Mouse (Mus musculus) myocyte (in vitro differentiated cells): ENCODE measurements around the gene Il15ra. TPM values are rescaled to one million over a fixed set of nuclear protein-coding genes. Genes with fewer than 3 reads are reported as not detected.

ENCODE experiments used
- H3K27me3 ChIP-seq: one replicate; pipeline ENCODE4 v1.6.1; 2011; ENCODE audit not compliant: control insufficient read depth, insufficient read depth, insufficient read length
- H3K36me3 ChIP-seq: one replicate; pipeline ENCODE4 v1.6.1; 2011; ENCODE audit not compliant: control insufficient read depth, insufficient read depth
- H3K4me2 ChIP-seq: one replicate; pipeline ENCODE4 v1.6.1; 2011; ENCODE audit warnings: low read depth, control low read depth
- H3K4me3 ChIP-seq: one replicate; pipeline ENCODE4 v1.5.1; 2011; ENCODE audit warnings: mild to moderate bottlenecking, control low read depth, moderate library complexity
- H3K79me2 ChIP-seq: one replicate; pipeline ENCODE4 v1.6.1; 2011; ENCODE audit not compliant: control insufficient read depth, insufficient read depth
- H3ac ChIP-seq: one replicate; pipeline ENCODE4 v1.6.1; 2011; ENCODE audit not compliant: control insufficient read depth, insufficient read length
- CEBPB ChIP-seq: IDR thresholded peaks from 2 replicates; pipeline ENCODE4 v1.6.1; 2011; ENCODE audit warnings: mild to moderate bottlenecking, moderate library complexity; ENCODE audit not compliant: poor library complexity, insufficient read depth, severe bottlenecking
- E2F4 ChIP-seq: IDR thresholded peaks from one replicate; pipeline ENCODE4 v1.6.1; 2011; ENCODE audit warnings: mild to moderate bottlenecking, control low read depth, moderate library complexity; ENCODE audit not compliant: insufficient read depth
- MAX ChIP-seq: IDR thresholded peaks from one replicate; pipeline ENCODE4 v1.6.1; 2011; ENCODE audit warnings: low read depth, mild to moderate bottlenecking, control low read depth
- MYOD1 ChIP-seq, 3 experiments: IDR thresholded peaks; one replicate each; pipeline ENCODE4 v1.6.1; 2011; ENCODE audit warnings: control low read depth in 2 of 3, low read depth in 2 of 3, mild to moderate bottlenecking in 2 of 3, moderate library complexity in 1 of 3; ENCODE audit not compliant: insufficient read length in 2 of 3, control insufficient read depth in 1 of 3
- MYOG ChIP-seq, 3 experiments: IDR thresholded peaks; one replicate each; pipeline ENCODE4 v1.6.1; 2011; ENCODE audit warnings: control low read depth in 2 of 3, low read depth in 2 of 3, mild to moderate bottlenecking in 2 of 3; ENCODE audit not compliant: insufficient read length in 2 of 3, control insufficient read depth in 1 of 3, insufficient read depth in 1 of 3
- POLR2A ChIP-seq: IDR thresholded peaks from one replicate; pipeline ENCODE4 v1.6.1; 2011; ENCODE audit warnings: low read depth, mild to moderate bottlenecking, control low read depth, moderate library complexity; ENCODE audit not compliant: insufficient read length
- POLR2AphosphoS2 ChIP-seq: IDR thresholded peaks from one replicate; pipeline ENCODE4 v1.6.1; 2011; ENCODE audit warnings: low read depth, control low read depth; ENCODE audit not compliant: insufficient read length
- REST ChIP-seq: IDR thresholded peaks from one replicate; pipeline ENCODE4 v1.6.1; 2011; ENCODE audit warnings: mild to moderate bottlenecking, control low read depth, moderate library complexity; ENCODE audit not compliant: insufficient read depth, insufficient read length
- SRF ChIP-seq: IDR thresholded peaks from one replicate; pipeline ENCODE4 v1.6.1; 2011; ENCODE audit warnings: low read depth; ENCODE audit not compliant: control insufficient read depth, insufficient read length
- TCF12 ChIP-seq: IDR thresholded peaks from one replicate; pipeline ENCODE4 v1.6.1; 2011; ENCODE audit warnings: mild to moderate bottlenecking, control low read depth; ENCODE audit not compliant: poor library complexity, insufficient read depth, severe bottlenecking
- TCF3 ChIP-seq: IDR thresholded peaks from one replicate; pipeline ENCODE4 v1.6.1; 2011; ENCODE audit warnings: low read depth, control low read depth; ENCODE audit not compliant: insufficient read length
- USF1 ChIP-seq: IDR thresholded peaks from one replicate; pipeline ENCODE4 v1.6.1; 2011; ENCODE audit warnings: low read depth, mild to moderate bottlenecking, control low read depth, moderate library complexity
- polyA plus RNA-seq: library from polyadenylated mRNA; unstranded; fragments of >200 nt; fragmentation: generic; extraction: Trizol; gene quantifications from one replicate; pipeline ENCODE4 v1.2.1, GENCODE M21; 2012; ENCODE audit warnings: missing spikeins

Il15ra gene
- polyA plus RNA-seq, 1 experiment: 0.22 TPM

GRCm38 (mm10) chr2:11672144-11672543 is 32.9 kb upstream of the Il15ra start:
- TF ChIP-seq MYOG (IDR thresholded peaks at IDR 0.05; ENCODE audit: control insufficient read depth in 1 of 3, insufficient read depth in 1 of 3, insufficient read length in 2 of 3, low read depth in 2 of 3): no peak
- no peak for TF ChIP-seq TCF12
- no peaks in the 10 kb centered on the region for H3K27me3 ChIP-seq

GRCm38 (mm10) chr2:11679626-11680025 is 25.5 kb upstream of the Il15ra start:
- Histone ChIP-seq H3K4me2 (no peak overlapping the region), H3K79me2 (no peaks in the 10 kb centered on the region), H3ac (no peak overlapping the region), H3K4me3 (no peak overlapping the region), H3K27me3 (peaks cover 24% of the 10 kb centered on the region), H3K36me3 (no peaks in the 10 kb centered on the region)
- TF ChIP-seq MYOD1 (IDR thresholded peaks at IDR 0.05; ENCODE audit: control insufficient read depth in 1 of 3, insufficient read length in 2 of 3, low read depth in 2 of 3) (no peak), TCF3 (no peak), SRF (no peak), TCF12 (no peak)

More at GRCm38 (mm10) chr2:11672144-11672543, 32.9 kb upstream of the Il15ra start:
- H3K4me2 ChIP-seq: no peak overlapping the region
- no peaks in the 10 kb centered on the region for H3K36me3 ChIP-seq
- no peak overlapping the region for H3ac ChIP-seq
- no peak overlapping the region for H3K4me3 ChIP-seq
- H3K79me2 ChIP-seq: no peaks in the 10 kb centered on the region

- no peak for TF ChIP-seq MYOD1 (IDR thresholded peaks at IDR 0.05; ENCODE audit: control insufficient read depth in 1 of 3, insufficient read length in 2 of 3, low read depth in 2 of 3)
- no peak for TF ChIP-seq REST
- no peak for TF ChIP-seq CEBPB
- no peak for TF ChIP-seq POLR2AphosphoS2
- TF ChIP-seq USF1: no peak
- TF ChIP-seq MYOG (IDR thresholded peaks at IDR 0.05; ENCODE audit: control insufficient read depth in 1 of 3, insufficient read depth in 1 of 3, insufficient read length in 2 of 3, low read depth in 2 of 3): no peak
- no peak for TF ChIP-seq E2F4
- TF ChIP-seq POLR2A: no peak
- TF ChIP-seq TCF3: no peak
- no peak for TF ChIP-seq MAX
- TF ChIP-seq TCF12: no peak
- no peak for TF ChIP-seq SRF
- H3K27me3 ChIP-seq: peaks cover 26% of the 10 kb centered on the region
Observed at GRCm38 (mm10) chr2:11682712-11683111, 22.4 kb upstream of the Il15ra start.

GRCm38 (mm10) chr2:11686512-11686911 is 18.6 kb upstream of the Il15ra start:
- H3K27me3 ChIP-seq: peaks cover 24% of the 10 kb centered on the region
- no peaks in the 10 kb centered on the region for H3K36me3 ChIP-seq
- H3K4me2 ChIP-seq: no peak overlapping the region
- TF ChIP-seq MAX: no peak
- TF ChIP-seq MYOD1 (IDR thresholded peaks at IDR 0.05; ENCODE audit: control insufficient read depth in 1 of 3, insufficient read length in 2 of 3, low read depth in 2 of 3): no peak
- TF ChIP-seq USF1: no peak
- TF ChIP-seq TCF12: no peak
- no peak for TF ChIP-seq REST
- H3K79me2 ChIP-seq: no peaks in the 10 kb centered on the region
- H3K4me3 ChIP-seq: no peak overlapping the region
- H3ac ChIP-seq: no peak overlapping the region

More at GRCm38 (mm10) chr2:11682712-11683111, 22.4 kb upstream of the Il15ra start:
- H3K4me2 ChIP-seq: no peak overlapping the region
- H3K79me2 ChIP-seq: no peaks in the 10 kb centered on the region
- no peaks in the 10 kb centered on the region for H3K36me3 ChIP-seq
- no peak overlapping the region for H3K4me3 ChIP-seq
- no peak overlapping the region for H3ac ChIP-seq

DNA sequence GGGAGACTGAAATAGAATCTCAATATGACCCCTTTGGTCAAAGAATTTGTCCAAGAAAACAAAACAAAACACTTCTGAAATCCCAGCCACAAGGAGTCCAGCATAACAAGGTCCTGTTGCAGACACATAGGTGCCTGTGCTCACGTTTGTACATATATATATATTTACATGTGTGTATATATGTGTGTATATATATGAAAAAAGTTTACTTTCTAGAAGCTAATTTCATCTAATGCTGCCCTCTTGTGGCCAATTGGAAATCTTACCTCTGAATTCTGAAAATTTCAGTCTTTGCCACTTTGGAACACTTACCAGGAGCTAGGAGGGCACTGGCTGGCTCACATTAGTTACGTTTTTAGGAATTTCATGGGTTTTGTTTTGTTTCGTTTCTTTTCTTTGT is 17.7 kb upstream of the Il15ra start:
- no peak for TF ChIP-seq POLR2AphosphoS2
- Histone ChIP-seq H3ac (no peak overlapping the region), H3K4me2 (no peak overlapping the region), H3K27me3 (peaks cover 21% of the 10 kb centered on the region), H3K79me2 (no peaks in the 10 kb centered on the region), H3K36me3 (no peaks in the 10 kb centered on the region), H3K4me3 (no peak overlapping the region)

DNA sequence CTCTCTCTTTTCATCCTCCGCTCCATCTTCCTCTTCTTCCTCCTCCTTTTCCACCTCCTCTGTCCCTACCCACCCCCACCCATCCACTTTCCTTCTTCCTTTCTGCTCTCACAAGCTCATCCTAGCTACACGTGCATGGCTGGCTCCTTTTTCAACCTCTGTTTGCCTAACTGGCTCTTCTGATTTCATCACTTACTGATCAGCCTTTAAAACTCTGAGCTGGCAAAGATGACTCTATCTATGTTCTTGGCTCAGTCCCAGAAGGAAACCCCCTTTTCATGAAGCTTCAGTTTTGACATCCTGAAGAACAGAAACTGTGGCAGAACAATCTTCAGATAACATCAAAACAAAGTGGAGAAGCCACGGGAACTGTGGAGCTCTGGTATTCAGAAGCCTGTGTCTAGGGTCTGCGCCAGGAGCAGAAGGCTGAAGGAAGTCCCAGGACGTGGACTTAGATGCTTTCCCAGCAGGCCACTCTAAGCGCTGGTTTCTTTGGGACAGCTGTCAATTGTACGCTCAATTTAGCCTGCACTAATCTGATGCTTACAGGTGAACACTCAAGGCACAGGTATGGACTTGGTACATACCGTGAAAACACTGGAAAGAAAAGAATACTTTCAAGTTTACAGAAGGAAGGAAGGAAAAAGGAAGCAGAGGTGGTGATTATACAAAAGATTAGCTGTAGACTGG is 14.7 kb upstream of the Il15ra start:
- peaks cover 4% of the 10 kb centered on the region for H3K27me3 ChIP-seq
- no peak overlapping the region for H3K4me3 ChIP-seq
- TF ChIP-seq POLR2AphosphoS2 (no peak), USF1 (no peak), TCF3 (no peak), TCF12 (no peak), SRF (no peak), POLR2A (no peak), CEBPB (no peak), REST (no peak), MAX (no peak), E2F4 (no peak), MYOG (IDR thresholded peaks at IDR 0.05; ENCODE audit: control insufficient read depth in 1 of 3, insufficient read depth in 1 of 3, insufficient read length in 2 of 3, low read depth in 2 of 3) (no peak), MYOD1 (IDR thresholded peaks at IDR 0.05; ENCODE audit: control insufficient read depth in 1 of 3, insufficient read length in 2 of 3, low read depth in 2 of 3) (no peak)
- no peak overlapping the region for H3ac ChIP-seq
- no peaks in the 10 kb centered on the region for H3K36me3 ChIP-seq
- no peak overlapping the region for H3K4me2 ChIP-seq
- no peaks in the 10 kb centered on the region for H3K79me2 ChIP-seq
